Mouse (Mus musculus) CH12.LX (cell line): ENCODE data around the gene Stxbp3.

Experiments
- CTCF ChIP-seq, 2 experiments: IDR thresholded peaks in 1 of 2; conservative IDR thresholded peaks in 1 of 2; 2 replicates each; pipeline ENCODE4 v1.5.1; 2011 to 2012; ENCODE audit warnings: low read depth in 2 of 2, low read length in 2 of 2, improper control_type of control experiment in 1 of 2, inconsistent platforms in 1 of 2, mild to moderate bottlenecking in 1 of 2, moderate library complexity in 1 of 2
- ELF1 ChIP-seq: IDR thresholded peaks from 2 replicates; pipeline ENCODE4 v1.6.1; 2014; ENCODE audit warnings: low read depth, mild to moderate bottlenecking, inconsistent platforms, low read length, improper control_type of control experiment
- ETS1 ChIP-seq: conservative IDR thresholded peaks from 2 replicates; pipeline ENCODE4 v1.6.1; 2012; ENCODE audit warnings: low read depth, mild to moderate bottlenecking, inconsistent platforms, low read length, improper control_type of control experiment, moderate library complexity
- JUND ChIP-seq: conservative IDR thresholded peaks from 2 replicates; pipeline ENCODE4 v1.6.1; 2011; ENCODE audit warnings: low read depth, low read length, improper control_type of control experiment
- MAFK ChIP-seq: IDR thresholded peaks from 2 replicates; pipeline ENCODE4 v1.6.1; 2011; ENCODE audit warnings: low read length, improper control_type of control experiment; ENCODE audit not compliant: insufficient replicate concordance
- MAX ChIP-seq: IDR thresholded peaks from 2 replicates; pipeline ENCODE4 v1.6.1; 2011; ENCODE audit warnings: low read length, improper control_type of control experiment
- MYC ChIP-seq: IDR thresholded peaks from 2 replicates; pipeline ENCODE4 v1.6.1; 2011; ENCODE audit warnings: low read depth, mild to moderate bottlenecking, improper control_type of control experiment, low read length
- NELFE ChIP-seq: IDR thresholded peaks from 2 replicates; pipeline ENCODE4 v1.6.1; 2011; ENCODE audit warnings: low read depth, low read length, improper control_type of control experiment
- NRF1 ChIP-seq: IDR thresholded peaks from 2 replicates; pipeline ENCODE4 v1.6.1; 2014; ENCODE audit warnings: low read depth, mild to moderate bottlenecking, inconsistent platforms, low read length, improper control_type of control experiment, moderate library complexity
- POLR2A ChIP-seq: IDR thresholded peaks from 2 replicates; pipeline ENCODE4 v1.6.1; 2011; ENCODE audit warnings: low read depth, mild to moderate bottlenecking, improper control_type of control experiment, low read length
- UBTF ChIP-seq: IDR thresholded peaks from 2 replicates; pipeline ENCODE4 v1.6.1; 2012; ENCODE audit warnings: low read depth, mild to moderate bottlenecking, inconsistent platforms, low read length, improper control_type of control experiment, moderate library complexity
- USF1 ChIP-seq: IDR thresholded peaks from 2 replicates; pipeline ENCODE4 v1.6.1; 2014; ENCODE audit warnings: low read depth, mild to moderate bottlenecking, inconsistent platforms, low read length, improper control_type of control experiment
- ZNF384 ChIP-seq: IDR thresholded peaks from 2 replicates; pipeline ENCODE4 v1.6.1; 2012; ENCODE audit warnings: low read depth, low read length, improper control_type of control experiment, inconsistent platforms

DNA sequence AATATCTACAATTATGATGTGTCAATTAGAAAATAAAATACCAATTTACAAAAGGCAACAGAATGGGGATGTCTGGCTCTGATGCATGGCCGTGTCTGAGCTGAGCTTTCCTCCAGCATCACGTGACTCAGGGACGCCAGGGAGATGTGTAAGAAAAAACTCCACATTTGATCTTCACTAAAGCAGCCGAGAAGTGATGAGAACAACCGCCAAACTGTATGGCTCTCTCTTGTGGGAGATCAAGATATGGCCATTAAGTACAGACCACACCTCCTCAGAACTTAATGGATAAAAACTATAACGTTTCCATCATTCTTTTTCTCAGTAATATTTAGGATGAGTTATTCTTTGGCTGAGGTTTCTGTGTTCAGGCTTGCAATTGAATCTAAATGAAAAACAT lies 89.3 kb downstream of the Stxbp3 start:
- TF ChIP-seq ELF1 = no peak
- no peak for TF ChIP-seq POLR2A
- TF ChIP-seq NRF1 = no peak
- no peak for TF ChIP-seq ETS1
- TF ChIP-seq MAX = no peak
- TF ChIP-seq CTCF (conservative IDR thresholded peaks at IDR 0.05 in 1 of 2, IDR thresholded peaks at IDR 0.05 in 1 of 2; ENCODE audit: low read depth in 2 of 2, low read length in 2 of 2) = no peak
- TF ChIP-seq NELFE = no peak
- TF ChIP-seq MAFK = no peak
- no peak for TF ChIP-seq ZNF384
- no peak; the same call in 1 of the 2 replicates for TF ChIP-seq USF1
- TF ChIP-seq UBTF = no peak
- no peak for TF ChIP-seq JUND
- no peak for TF ChIP-seq MYC
